Mouse (Mus musculus) heart, adult 9 months (tissue): ENCODE measurements at regions not wholly inside any gene's neighbourhood (a gene's known extent, or its start where the extent isn't known, plus 50 kb on each side); places are given as distances from the start of the nearest gene placed in this dataset.

Experiments used
- DNase-seq, 2 experiments: peaks; one replicate each; pipeline ENCODE4 v3.0.0; 2022; ENCODE audit warnings: low spot score in 2 of 2

DNA sequence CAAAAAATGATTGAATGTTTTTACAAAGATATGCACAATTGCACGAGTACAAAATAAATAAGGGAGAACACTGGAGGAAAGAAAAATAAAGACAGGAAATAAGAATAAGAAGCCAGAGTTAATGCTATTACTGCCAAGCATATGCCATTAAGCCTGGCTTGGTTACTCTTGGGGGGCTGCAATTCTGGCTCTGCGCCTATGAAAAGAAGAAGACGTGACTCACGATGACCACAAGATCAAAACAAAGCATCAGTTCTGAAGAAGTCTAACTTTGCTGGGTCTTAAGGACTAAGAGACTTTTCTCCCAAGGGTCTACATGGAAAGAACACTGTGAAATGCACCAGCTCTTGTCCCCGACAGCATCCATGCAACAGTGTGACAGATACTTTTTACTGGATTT lies 454.8 kb upstream of the Mpdz start:
- no peak for DNase-seq

GRCm38 (mm10) chr4:81868941-81869340 lies 426.3 kb upstream of the Mpdz start:
- no peak for DNase-seq

DNA sequence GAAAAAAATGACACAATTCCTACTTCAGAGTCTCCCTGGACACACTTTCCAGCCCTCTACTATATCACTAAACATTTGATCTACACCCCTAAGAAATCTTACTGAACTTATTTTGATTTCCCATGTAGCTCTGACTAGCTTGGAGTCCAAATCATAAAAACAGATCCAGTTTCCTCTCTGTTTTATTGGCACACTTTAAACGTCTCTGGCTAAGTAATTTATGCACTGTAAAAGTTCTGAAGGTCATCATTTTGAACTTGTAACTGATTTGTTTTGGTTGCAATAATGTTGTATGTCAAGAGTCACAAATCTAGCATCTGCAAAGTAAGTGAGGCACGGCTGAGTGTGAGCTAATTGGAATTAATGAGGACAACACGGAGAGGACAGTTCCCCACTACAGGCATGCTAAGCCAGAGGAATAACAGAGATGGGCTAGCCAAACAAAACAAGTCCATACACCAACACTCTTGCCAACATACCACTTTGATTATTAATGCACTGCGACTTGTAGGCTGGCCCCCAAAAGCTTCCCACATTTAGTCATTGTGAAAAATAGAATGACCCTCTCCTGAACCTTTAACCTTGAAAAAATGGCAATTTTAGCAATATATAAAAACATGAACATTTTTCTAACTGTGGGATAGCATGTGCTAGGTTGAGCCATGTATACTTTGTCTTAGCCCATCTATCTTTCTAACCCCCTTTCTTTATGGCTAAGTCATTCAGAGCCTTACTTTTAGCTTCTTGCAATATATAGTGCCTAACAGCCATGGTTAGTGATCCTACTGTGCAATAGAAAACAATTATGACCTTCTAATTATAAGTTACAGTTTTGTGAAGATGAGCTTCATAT lies 399.3 kb upstream of the Mpdz start:
- peak; percentile 32 to 53 for DNase-seq

- peak; percentile 40 to 51 for DNase-seq
Measured at GRCm38 (mm10) chr4:81829972-81830371, 387.4 kb upstream of the Mpdz start.

- DNase-seq = no peak
Measured at GRCm38 (mm10) chr4:81827453-81827852, 384.8 kb upstream of the Mpdz start.

- DNase-seq = no peak
Measured at GRCm38 (mm10) chr4:81825966-81826365, 383.4 kb upstream of the Mpdz start.

DNA sequence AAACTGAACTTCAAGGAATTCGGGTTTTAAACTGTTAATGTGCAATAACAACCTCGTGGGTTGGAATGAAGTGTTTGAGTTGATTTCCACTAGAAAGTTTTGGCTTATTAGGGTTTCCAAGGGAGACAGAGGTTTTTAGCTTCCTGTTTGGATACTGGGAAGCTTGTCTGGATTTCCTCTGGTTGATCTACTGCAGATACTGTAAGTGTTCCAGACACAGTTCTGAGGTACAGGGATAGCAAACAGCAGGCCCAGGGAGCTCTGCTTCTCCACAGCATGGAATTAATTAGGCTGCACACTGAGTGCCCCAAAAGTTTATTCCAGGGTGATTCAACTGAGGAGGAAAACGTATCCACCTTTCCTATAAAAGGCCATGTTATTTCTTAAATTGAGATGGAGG lies 381.0 kb upstream of the Mpdz start:
- DNase-seq = peak in 1 of 2 experiments; percentile 10

DNA sequence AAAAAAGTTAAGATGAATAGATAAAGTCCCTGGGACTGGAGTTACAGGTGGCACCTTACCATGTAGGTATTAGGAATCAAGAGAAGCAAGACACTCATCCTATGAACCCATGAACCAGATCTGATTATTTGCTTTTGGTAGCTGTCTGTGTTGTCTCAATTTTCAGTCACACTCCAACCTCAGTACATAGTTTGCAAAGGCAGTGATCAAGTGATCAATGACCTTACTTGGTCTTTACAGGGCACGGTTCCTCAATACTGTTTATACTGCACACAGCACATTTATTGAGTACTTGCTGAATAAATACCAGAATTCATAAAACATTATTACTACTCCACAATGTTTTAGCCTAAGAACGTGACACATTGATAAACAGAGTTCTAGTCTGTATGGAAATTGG lies 346.7 kb upstream of the Mpdz start:
- no peak for DNase-seq

- DNase-seq = no peak
Measured at GRCm38 (mm10) chr4:81788636-81789035, 346.0 kb upstream of the Mpdz start.

DNA sequence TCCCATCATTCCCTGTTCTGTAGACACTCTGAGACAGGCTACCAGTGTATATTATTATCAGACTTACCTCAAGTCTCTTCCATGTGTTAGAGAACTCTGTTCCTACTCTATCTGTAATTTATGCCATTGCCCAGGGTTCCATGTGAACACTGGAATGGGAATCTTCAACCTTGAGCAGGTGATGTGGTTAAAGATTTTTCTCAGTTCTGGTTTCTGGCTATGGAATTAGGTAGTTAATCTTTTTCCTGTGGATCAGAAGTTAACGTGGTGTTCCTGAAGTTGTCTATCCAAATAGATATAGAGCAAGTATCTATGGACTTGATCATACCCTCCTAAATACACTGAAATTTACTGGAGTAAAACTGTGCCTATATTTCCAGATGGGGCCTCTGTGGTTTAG lies 339.4 kb upstream of the Mpdz start:
- no peak for DNase-seq

- no peak for DNase-seq
Measured at GRCm38 (mm10) chr4:81766705-81767104, 324.1 kb upstream of the Mpdz start.

DNA sequence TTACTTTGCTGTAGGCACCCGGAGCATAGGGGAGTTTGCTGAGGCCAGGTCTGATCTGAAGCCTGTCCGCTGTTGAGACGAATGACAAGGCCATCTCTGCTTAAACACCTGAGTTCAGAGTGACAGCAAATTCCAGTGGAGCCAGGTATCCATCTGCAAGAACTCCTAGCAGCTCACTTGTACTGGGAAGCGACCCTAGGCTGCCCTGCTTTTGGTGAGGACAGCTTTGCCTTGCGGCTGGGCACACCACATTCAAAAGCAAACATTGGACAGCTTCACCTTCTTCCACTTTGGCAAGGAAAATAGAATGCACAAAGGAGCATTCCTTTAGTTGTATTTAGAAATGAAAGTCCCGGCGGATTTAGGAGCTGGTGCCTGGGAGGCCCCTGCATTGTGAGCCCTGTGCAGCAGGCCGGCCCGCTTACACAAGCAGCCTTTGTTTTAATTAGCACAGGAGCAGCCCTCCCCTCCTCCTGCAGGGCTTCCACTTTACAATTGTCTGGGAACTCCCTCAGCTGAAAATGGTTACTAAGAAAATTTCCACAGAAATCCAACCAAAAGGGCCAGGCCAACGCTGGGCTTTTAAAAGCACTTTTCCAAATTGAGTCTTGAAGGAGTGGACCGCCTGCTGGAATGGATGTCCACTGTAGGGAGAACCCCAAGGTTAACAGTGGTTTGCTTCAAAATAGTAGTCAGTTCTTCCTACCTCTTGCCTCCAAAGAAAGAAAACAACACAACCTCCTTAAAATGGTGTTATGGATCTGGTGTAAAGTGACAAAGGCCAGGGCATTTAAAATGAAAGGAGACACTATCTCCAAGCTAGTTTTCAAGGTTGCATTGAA lies 321.6 kb upstream of the Mpdz start:
- peak; percentile 42 to 46 for DNase-seq

- DNase-seq = no peak
Measured at GRCm38 (mm10) chr4:81763311-81764025, 320.9 kb upstream of the Mpdz start.

GRCm38 (mm10) chr4:81762592-81763229 lies 320.1 kb upstream of the Mpdz start:
- DNase-seq = no peak

DNA sequence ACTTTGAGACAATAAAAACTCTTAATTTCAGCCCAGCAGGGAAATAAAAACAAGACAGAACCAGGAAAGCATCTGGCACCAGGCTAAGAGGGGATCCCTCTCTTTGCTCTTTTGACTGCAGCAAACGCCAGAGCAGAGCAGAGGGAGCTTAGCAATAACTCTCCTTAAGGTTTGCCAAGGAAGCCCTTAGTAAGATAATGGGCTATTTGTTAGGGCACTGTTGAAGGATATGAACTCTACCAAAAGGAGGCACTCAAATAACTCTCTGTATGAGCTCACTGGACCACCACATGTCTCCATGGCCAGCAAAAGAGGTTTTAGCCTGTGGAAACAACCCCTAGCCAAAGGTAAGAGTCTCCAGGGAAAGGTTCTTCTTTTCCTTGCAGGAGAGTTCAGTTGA lies 315.3 kb upstream of the Mpdz start:
- DNase-seq = no peak

DNA sequence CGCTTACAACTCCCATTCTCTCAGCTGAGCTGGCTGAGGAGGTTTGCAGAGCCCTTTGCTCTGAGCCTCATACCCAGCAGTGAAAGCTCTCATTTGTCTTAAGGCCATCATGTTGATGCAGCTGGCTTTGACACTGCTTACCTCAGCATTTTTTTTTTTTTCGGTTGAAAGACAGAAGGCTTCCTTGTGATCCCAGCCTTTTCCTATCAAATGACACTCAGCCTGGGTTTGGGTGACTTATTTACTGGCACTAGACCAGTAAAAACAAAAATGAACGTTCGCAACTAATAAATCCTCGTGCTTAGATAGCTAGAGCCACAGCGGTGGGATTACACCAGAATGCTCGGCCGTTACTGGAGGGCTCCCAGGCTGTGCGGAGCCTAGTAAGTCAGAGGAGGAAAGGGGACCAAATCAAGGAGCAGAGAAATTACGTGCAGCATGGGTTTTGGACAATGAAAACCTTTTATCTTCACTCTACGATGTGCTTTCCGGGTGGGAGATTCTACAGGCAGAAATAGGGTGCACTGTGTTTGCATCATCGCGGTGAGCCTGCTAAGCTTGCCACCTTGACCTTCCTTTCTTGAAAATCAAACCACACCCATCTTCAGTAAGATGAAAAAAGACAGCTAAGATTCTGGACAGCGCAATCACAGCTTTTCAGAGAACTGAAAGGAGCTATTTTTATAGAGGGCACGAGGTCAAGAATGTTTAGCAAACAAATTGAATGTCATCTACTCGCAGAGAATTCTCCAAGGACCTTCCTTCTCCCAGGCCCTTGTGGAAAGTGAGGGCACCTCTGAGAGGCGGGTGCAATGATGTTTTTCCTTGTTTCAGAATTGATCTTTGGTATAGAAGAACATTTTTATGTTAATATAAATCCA lies 302.3 kb upstream of the Mpdz start:
- DNase-seq = peak; percentile 66 to 70

DNA sequence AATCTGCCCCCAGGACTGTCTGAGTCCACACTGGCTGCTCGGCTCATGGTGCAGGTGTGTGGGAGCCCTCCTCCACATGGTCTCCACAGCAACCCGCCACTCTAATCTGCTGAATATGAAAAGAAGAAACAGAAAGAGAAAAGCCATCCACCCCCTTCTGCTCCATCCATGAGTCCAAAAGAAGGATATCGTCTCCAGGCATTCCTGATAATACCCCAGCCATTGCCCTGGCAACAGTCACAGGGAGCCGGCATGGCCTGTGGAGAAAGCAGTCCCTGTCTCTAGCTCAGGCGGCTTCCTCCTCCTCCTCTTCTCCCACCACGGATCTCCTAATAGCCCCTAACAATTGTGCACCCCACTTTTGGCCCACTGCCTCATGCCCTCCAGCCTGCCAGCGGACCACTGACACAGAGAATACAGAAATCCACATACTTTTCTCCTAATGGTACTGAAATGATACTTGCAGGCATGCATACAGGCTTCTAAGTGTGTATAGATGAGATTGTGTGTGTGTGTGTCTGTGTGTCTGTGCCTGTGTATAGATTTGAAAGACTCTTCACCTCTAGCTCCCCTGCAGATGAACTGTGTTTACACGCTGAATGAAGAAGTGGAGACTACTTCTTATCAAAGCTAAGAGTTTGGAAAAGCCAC lies 301.5 kb upstream of the Mpdz start:
- no peak for DNase-seq

DNA sequence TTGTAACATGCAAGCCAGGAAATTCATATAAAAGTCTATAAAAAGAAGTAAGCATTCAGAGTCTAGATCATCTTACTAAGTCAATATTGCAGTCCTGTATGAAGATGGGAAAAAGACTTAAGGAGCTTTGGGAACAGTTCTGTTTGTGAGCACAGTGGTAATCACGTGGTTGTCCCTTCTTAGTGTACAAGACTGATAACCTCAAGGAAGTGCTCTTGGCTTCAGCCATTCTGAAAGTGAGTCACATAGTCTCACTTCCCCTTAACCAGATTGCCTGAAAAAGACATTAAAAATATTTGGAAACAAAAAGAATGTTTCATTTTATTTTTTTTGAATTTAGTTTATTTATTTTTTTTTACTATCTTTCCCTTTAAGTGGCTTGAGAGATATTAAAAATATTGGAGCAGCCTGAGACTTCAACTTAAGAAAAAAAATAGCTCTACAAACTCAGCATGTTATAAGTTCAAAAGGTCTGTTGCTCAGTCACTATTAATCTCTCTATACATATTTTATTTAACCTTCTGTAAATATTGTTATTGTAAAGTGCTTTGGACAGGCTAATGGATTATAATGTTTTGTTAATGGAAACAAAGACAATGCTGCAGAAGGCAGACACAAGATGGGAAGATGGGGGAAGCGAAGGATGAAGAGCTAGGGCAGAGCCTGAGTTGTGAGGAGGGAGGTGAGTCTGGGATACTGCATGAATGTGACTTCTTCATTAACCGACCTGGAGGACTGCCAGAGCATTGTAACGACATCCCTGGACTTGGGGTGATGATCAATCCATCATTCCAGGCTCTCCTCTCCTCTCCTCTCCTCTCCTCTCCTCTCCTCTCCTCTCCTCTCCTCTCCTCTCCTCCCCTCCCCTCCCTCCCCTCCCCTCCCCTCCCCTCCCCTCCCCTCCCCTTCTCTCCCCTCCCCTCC lies 300.2 kb upstream of the Mpdz start:
- peak; percentile 51 to 68 for DNase-seq

GRCm38 (mm10) chr4:81734391-81734790 lies 291.8 kb upstream of the Mpdz start:
- DNase-seq = no peak
